Mouse (Mus musculus): Measurements from ENCODE around the gene Foxj2. TPM values are rescaled to one million over a fixed set of nuclear protein-coding genes. Genes with fewer than 3 reads are reported as not detected.
A peak's percentile ranks its signal among the peaks of the same experiment; 100 is the strongest.

Gene Foxj2
- polyA plus RNA-seq (2015; fragmentation: Nextera tagmentation; extraction: Ambion mirVana): 6.3 and 7.3 TPM in 2 replicates

GRCm38 (mm10) chr6:122819306-122820070 is at the start of gene Foxj2:
Gene Foxj2 (plus strand): TSS chr6:122819914.
- Histone ChIP-seq H3K36me3 (no peaks in the 10 kb centered on the region), H3K27ac (replicated peaks) (peak within 1 kb of the TSS; percentile 52), H3K4me3 (peak within 1 kb of the TSS; percentile 95), H3K4me1 (replicated peaks) (peaks cover 43% of the 10 kb centered on the region), H3K4me2 (peak within 1 kb of the TSS; percentile 83), H3K9me3 (no peaks in the 10 kb centered on the region), H3K9ac (peak within 1 kb of the TSS; percentile 97), H3K27me3 (peaks cover 7% of the 10 kb centered on the region; the same call in 1 of the 2 replicates)
- peak; percentile 87 for ATAC-seq (ENCODE audit: low read depth)
- WGBS: 2% methylated on average over 48 of the region's 61 CpGs

GRCm38 (mm10) chr6:122770760-122771315 is 48.9 kb upstream of the Foxj2 start:
- Histone ChIP-seq H3K36me3 (no peaks in the 10 kb centered on the region), H3K4me3 (no peak overlapping the region), H3K9ac (no peak overlapping the region), H3K9me3 (no peaks in the 10 kb centered on the region), H3K4me2 (no peak overlapping the region), H3K27ac (replicated peaks) (no peak overlapping the region), H3K4me1 (replicated peaks) (peaks cover 18% of the 10 kb centered on the region), H3K27me3 (no peaks in the 10 kb centered on the region)
- WGBS: 91% methylated on average over 11 of the region's 11 CpGs
- ATAC-seq (ENCODE audit: low read depth): no peak

- Histone ChIP-seq H3K4me3 (no peak overlapping the region), H3K36me3 (no peaks in the 10 kb centered on the region), H3K4me2 (no peak overlapping the region), H3K9me3 (no peaks in the 10 kb centered on the region), H3K9ac (no peak overlapping the region), H3K4me1 (replicated peaks) (peaks cover 10% of the 10 kb centered on the region; the same call in 1 of the 2 replicates), H3K27me3 (no peaks in the 10 kb centered on the region), H3K27ac (replicated peaks) (no peak overlapping the region)
- ATAC-seq (ENCODE audit: low read depth): no peak
- WGBS: 62% methylated on average over 6 of the region's 6 CpGs
Measured at GRCm38 (mm10) chr6:122772701-122773100, 47.0 kb upstream of the Foxj2 start.

- WGBS: 93% methylated on average over 1 of the region's 1 CpGs
Measured at GRCm38 (mm10) chr6:122774345-122774744, 45.4 kb upstream of the Foxj2 start.

GRCm38 (mm10) chr6:122776040-122776439 is 43.7 kb upstream of the Foxj2 start:
- WGBS: 87% methylated on average over 7 of the region's 7 CpGs
- Histone ChIP-seq H3K27ac (replicated peaks) (no peak overlapping the region), H3K4me1 (replicated peaks) (no peaks in the 10 kb centered on the region), H3K27me3 (no peaks in the 10 kb centered on the region), H3K4me3 (no peak overlapping the region), H3K9me3 (no peaks in the 10 kb centered on the region), H3K36me3 (no peaks in the 10 kb centered on the region), H3K9ac (no peak overlapping the region), H3K4me2 (no peak overlapping the region)
- ATAC-seq (ENCODE audit: low read depth): no peak

More at GRCm38 (mm10) chr6:122774345-122774744, 45.4 kb upstream of the Foxj2 start:
- H3K9ac ChIP-seq: no peak overlapping the region
- H3K36me3 ChIP-seq: no peaks in the 10 kb centered on the region
- H3K4me1 ChIP-seq (replicated peaks): peaks cover 10% of the 10 kb centered on the region; the same call in 1 of the 2 replicates
- no peak overlapping the region for H3K4me2 ChIP-seq
- H3K9me3 ChIP-seq: no peaks in the 10 kb centered on the region
- H3K27me3 ChIP-seq: no peaks in the 10 kb centered on the region
- no peak overlapping the region for H3K27ac ChIP-seq (replicated peaks)
- no peak overlapping the region for H3K4me3 ChIP-seq
- ATAC-seq (ENCODE audit: low read depth): no peak

- Histone ChIP-seq H3K27ac (replicated peaks) (no peak overlapping the region), H3K4me1 (replicated peaks) (no peaks in the 10 kb centered on the region), H3K9ac (no peak overlapping the region), H3K36me3 (no peaks in the 10 kb centered on the region), H3K4me3 (no peak overlapping the region), H3K4me2 (no peak overlapping the region), H3K27me3 (no peaks in the 10 kb centered on the region), H3K9me3 (no peaks in the 10 kb centered on the region)
- 22% methylated on average over 1 of the region's 1 CpGs for WGBS
- no peak for ATAC-seq (ENCODE audit: low read depth)
Measured at GRCm38 (mm10) chr6:122779916-122780315, 39.8 kb upstream of the Foxj2 start.

- H3K4me1 ChIP-seq (replicated peaks): no peaks in the 10 kb centered on the region
- H3K27ac ChIP-seq (replicated peaks): no peak overlapping the region
- no peak for ATAC-seq (ENCODE audit: low read depth)
- no peak overlapping the region for H3K4me3 ChIP-seq
- no peaks in the 10 kb centered on the region for H3K27me3 ChIP-seq
- no peak overlapping the region for H3K9ac ChIP-seq
- H3K4me2 ChIP-seq: no peak overlapping the region
- 85% methylated on average over 4 of the region's 4 CpGs for WGBS
- no peaks in the 10 kb centered on the region for H3K9me3 ChIP-seq
- no peaks in the 10 kb centered on the region for H3K36me3 ChIP-seq
Measured at GRCm38 (mm10) chr6:122781167-122781566, 38.5 kb upstream of the Foxj2 start.

GRCm38 (mm10) chr6:122782164-122782563 is 37.5 kb upstream of the Foxj2 start:
- H3K4me1 ChIP-seq (replicated peaks): no peaks in the 10 kb centered on the region
- H3K9me3 ChIP-seq: no peaks in the 10 kb centered on the region
- H3K4me3 ChIP-seq: no peak overlapping the region
- no peaks in the 10 kb centered on the region for H3K36me3 ChIP-seq
- H3K27ac ChIP-seq (replicated peaks): no peak overlapping the region
- no peak overlapping the region for H3K9ac ChIP-seq
- no peak overlapping the region for H3K4me2 ChIP-seq
- 82% methylated on average over 3 of the region's 3 CpGs for WGBS
- ATAC-seq (ENCODE audit: low read depth): no peak
- no peaks in the 10 kb centered on the region for H3K27me3 ChIP-seq

- Histone ChIP-seq H3K4me2 (no peak overlapping the region), H3K9me3 (no peaks in the 10 kb centered on the region), H3K4me1 (replicated peaks) (no peaks in the 10 kb centered on the region), H3K9ac (no peak overlapping the region), H3K27ac (replicated peaks) (no peak overlapping the region), H3K36me3 (no peaks in the 10 kb centered on the region), H3K27me3 (no peaks in the 10 kb centered on the region), H3K4me3 (no peak overlapping the region)
- no peak for ATAC-seq (ENCODE audit: low read depth)
- 95% methylated on average over 3 of the region's 3 CpGs for WGBS
Measured at GRCm38 (mm10) chr6:122784866-122785265, 34.8 kb upstream of the Foxj2 start.

GRCm38 (mm10) chr6:122786275-122786674 is 33.4 kb upstream of the Foxj2 start:
- Histone ChIP-seq H3K9me3 (no peaks in the 10 kb centered on the region), H3K4me3 (no peak overlapping the region), H3K27ac (replicated peaks) (no peak overlapping the region), H3K4me2 (no peak overlapping the region), H3K27me3 (no peaks in the 10 kb centered on the region), H3K36me3 (no peaks in the 10 kb centered on the region), H3K4me1 (replicated peaks) (no peaks in the 10 kb centered on the region), H3K9ac (no peak overlapping the region)
- ATAC-seq (ENCODE audit: low read depth): peak; percentile 56; the same call in 1 of the 2 replicates
- 36% methylated on average over 5 of the region's 5 CpGs for WGBS

- Histone ChIP-seq H3K27ac (replicated peaks) (no peak overlapping the region), H3K9me3 (no peaks in the 10 kb centered on the region), H3K4me2 (no peak overlapping the region), H3K4me1 (replicated peaks) (no peaks in the 10 kb centered on the region), H3K27me3 (peaks cover 5% of the 10 kb centered on the region), H3K4me3 (no peak overlapping the region), H3K36me3 (no peaks in the 10 kb centered on the region), H3K9ac (no peak overlapping the region)
- WGBS: 77% methylated on average over 8 of the region's 8 CpGs
- no peak for ATAC-seq (ENCODE audit: low read depth)
Measured at GRCm38 (mm10) chr6:122795254-122795935, 24.3 kb upstream of the Foxj2 start.

GRCm38 (mm10) chr6:122800640-122801300 is 18.9 kb upstream of the Foxj2 start:
- peaks cover 10% of the 10 kb centered on the region; the same call in 1 of the 2 replicates for H3K4me1 ChIP-seq (replicated peaks)
- no peaks in the 10 kb centered on the region for H3K9me3 ChIP-seq
- no peak for ATAC-seq (ENCODE audit: low read depth)
- H3K36me3 ChIP-seq: no peaks in the 10 kb centered on the region
- WGBS: 37% methylated on average over 10 of the region's 10 CpGs
- H3K4me2 ChIP-seq: peak overlapping the region; percentile 93
- peak overlapping the region; percentile 15; the same call in 1 of the 2 replicates for H3K27ac ChIP-seq (replicated peaks)
- peak overlapping the region; percentile 82 for H3K9ac ChIP-seq
- H3K27me3 ChIP-seq: peaks cover 35% of the 10 kb centered on the region
- H3K4me3 ChIP-seq: peak overlapping the region; percentile 56

Data from neural tube, embryonic 13.5 days (tissue).